Mouse (Mus musculus): ENCODE measurements around the gene Dync1h1.

Gene Dync1h1

GRCm38 (mm10) chr12:110601241-110602218, at the start of gene Dync1h1:
TSS of gene Dync1h1 (plus strand) at chr12:110601452.
- DNase-seq (ENCODE audit: low read depth, low spot score), result peak; percentile 86

- DNase-seq (ENCODE audit: low read depth, low spot score), result no peak
These were observed 49.1 kb upstream of the Dync1h1 start for GRCm38 (mm10) chr12:110552113-110552512.

GRCm38 (mm10) chr12:110553362-110553761, 47.9 kb upstream of the Dync1h1 start:
- DNase-seq (ENCODE audit: low read depth, low spot score), result no peak

- no peak for DNase-seq (ENCODE audit: low read depth, low spot score)
These were observed 45.6 kb upstream of the Dync1h1 start for GRCm38 (mm10) chr12:110555536-110556240.

GRCm38 (mm10) chr12:110556861-110557628, 44.2 kb upstream of the Dync1h1 start:
- DNase-seq (ENCODE audit: low read depth, low spot score), result no peak

GRCm38 (mm10) chr12:110558175-110558574, 43.1 kb upstream of the Dync1h1 start:
- no peak for DNase-seq (ENCODE audit: low read depth, low spot score)

- no peak for DNase-seq (ENCODE audit: low read depth, low spot score)
These were observed 37.9 kb upstream of the Dync1h1 start for GRCm38 (mm10) chr12:110563383-110563782.

- DNase-seq (ENCODE audit: low read depth, low spot score), result no peak
These were observed 36.4 kb upstream of the Dync1h1 start for GRCm38 (mm10) chr12:110564848-110565247.

- DNase-seq (ENCODE audit: low read depth, low spot score), result no peak
These were observed 34.9 kb upstream of the Dync1h1 start for GRCm38 (mm10) chr12:110566366-110566765.

GRCm38 (mm10) chr12:110571050-110571449, 30.2 kb upstream of the Dync1h1 start:
- DNase-seq (ENCODE audit: low read depth, low spot score), result no peak

GRCm38 (mm10) chr12:110572351-110572750, 28.9 kb upstream of the Dync1h1 start:
- DNase-seq (ENCODE audit: low read depth, low spot score), result no peak

GRCm38 (mm10) chr12:110573635-110574034, 27.6 kb upstream of the Dync1h1 start:
- no peak for DNase-seq (ENCODE audit: low read depth, low spot score)

GRCm38 (mm10) chr12:110575926-110576325, 25.3 kb upstream of the Dync1h1 start:
- no peak for DNase-seq (ENCODE audit: low read depth, low spot score)

GRCm38 (mm10) chr12:110578333-110578732, 22.9 kb upstream of the Dync1h1 start:
- DNase-seq (ENCODE audit: low read depth, low spot score), result no peak

- no peak for DNase-seq (ENCODE audit: low read depth, low spot score)
These were observed 12.6 kb upstream of the Dync1h1 start for GRCm38 (mm10) chr12:110588622-110589021.

GRCm38 (mm10) chr12:110590804-110591259, 10.4 kb upstream of the Dync1h1 start:
- DNase-seq (ENCODE audit: low read depth, low spot score), result no peak

- DNase-seq (ENCODE audit: low read depth, low spot score), result peak; percentile 98
These were observed 9.9 kb upstream of the Dync1h1 start for GRCm38 (mm10) chr12:110591260-110591883.

GRCm38 (mm10) chr12:110598527-110598926, 2.7 kb upstream of the Dync1h1 start:
- DNase-seq (ENCODE audit: low read depth, low spot score), result peak; percentile 56

GRCm38 (mm10) chr12:110599791-110600190, 1.5 kb upstream of the Dync1h1 start:
- DNase-seq (ENCODE audit: low read depth, low spot score), result no peak

GRCm38 (mm10) chr12:110600225-110600991, 844 bp upstream of the Dync1h1 start:
- no peak for DNase-seq (ENCODE audit: low read depth, low spot score)

Measured in embryo, embryonic 11.5 days (tissue).